Mouse (Mus musculus): ENCODE results near the gene Eif4e1b. TPM values are rescaled to one million over a fixed set of nuclear protein-coding genes. Genes with fewer than 3 reads are reported as not detected.

The Eif4e1b gene
- polyA plus RNA-seq, 1 experiment = not detected

- TF ChIP-seq GATA1 (IDR thresholded peaks at IDR 0.05; ENCODE audit: borderline replicate concordance, low read length) (no peak), FLI1 (IDR thresholded peaks at IDR 0.05; ENCODE audit: low read length) (no peak)
- H3K4me3 ChIP-seq (replicated peaks) = no peak overlapping the region
- H3K36me3 ChIP-seq (replicated peaks; ENCODE audit: low read length) = no peaks in the 10 kb centered on the region
- no peaks in the 10 kb centered on the region for H3K9me3 ChIP-seq
- H3K4me1 ChIP-seq = no peaks in the 10 kb centered on the region
- H3K27me3 ChIP-seq (replicated peaks) = peaks cover 24% of the 10 kb centered on the region
Measured at GRCm38 (mm10) chr13:54813381-54813780, 29.6 kb downstream of the Eif4e1b start.

GRCm38 (mm10) chr13:54818399-54819254 lies 34.8 kb downstream of the Eif4e1b start:
- TF ChIP-seq FLI1 (IDR thresholded peaks at IDR 0.05; ENCODE audit: low read length) = no peak
- H3K36me3 ChIP-seq (replicated peaks; ENCODE audit: low read length) = no peaks in the 10 kb centered on the region
- H3K9me3 ChIP-seq = no peaks in the 10 kb centered on the region
- H3K4me1 ChIP-seq = peaks cover 12% of the 10 kb centered on the region
- peaks cover 39% of the 10 kb centered on the region for H3K27me3 ChIP-seq (replicated peaks)
- no peak overlapping the region for H3K4me3 ChIP-seq (replicated peaks)

- Histone ChIP-seq H3K4me1 (peaks cover 16% of the 10 kb centered on the region), H3K4me3 (replicated peaks) (no peak overlapping the region), H3K27me3 (replicated peaks) (peaks cover 44% of the 10 kb centered on the region), H3K9me3 (no peaks in the 10 kb centered on the region), H3K36me3 (replicated peaks; ENCODE audit: low read length) (no peaks in the 10 kb centered on the region)
- no peak for TF ChIP-seq FLI1 (IDR thresholded peaks at IDR 0.05; ENCODE audit: low read length)
Measured at GRCm38 (mm10) chr13:54821106-54821505, 37.3 kb downstream of the Eif4e1b start.

- no peak for TF ChIP-seq GATA1 (IDR thresholded peaks at IDR 0.05; ENCODE audit: borderline replicate concordance, low read length)
- no peak for TF ChIP-seq FLI1 (IDR thresholded peaks at IDR 0.05; ENCODE audit: low read length)
- H3K4me3 ChIP-seq (replicated peaks) = no peak overlapping the region
- peaks cover 16% of the 10 kb centered on the region for H3K4me1 ChIP-seq
- peaks cover 44% of the 10 kb centered on the region for H3K27me3 ChIP-seq (replicated peaks)
- no peaks in the 10 kb centered on the region for H3K9me3 ChIP-seq
- no peaks in the 10 kb centered on the region for H3K36me3 ChIP-seq (replicated peaks; ENCODE audit: low read length)
Measured at GRCm38 (mm10) chr13:54821931-54822330, 38.1 kb downstream of the Eif4e1b start.

- TF ChIP-seq GATA1 (IDR thresholded peaks at IDR 0.05; ENCODE audit: borderline replicate concordance, low read length) (no peak), FLI1 (IDR thresholded peaks at IDR 0.05; ENCODE audit: low read length) (no peak)
Measured at GRCm38 (mm10) chr13:54824111-54824931, 40.5 kb downstream of the Eif4e1b start.

GRCm38 (mm10) chr13:54827992-54828391 lies 44.2 kb downstream of the Eif4e1b start:
- Histone ChIP-seq H3K36me3 (replicated peaks; ENCODE audit: low read length) (no peaks in the 10 kb centered on the region), H3K9me3 (no peaks in the 10 kb centered on the region), H3K4me3 (replicated peaks) (no peak overlapping the region), H3K4me1 (peaks cover 3% of the 10 kb centered on the region; the same call in 1 of the 2 replicates), H3K27me3 (replicated peaks) (peaks cover 28% of the 10 kb centered on the region)
- no peak for TF ChIP-seq FLI1 (IDR thresholded peaks at IDR 0.05; ENCODE audit: low read length)
- TF ChIP-seq GATA1 (IDR thresholded peaks at IDR 0.05; ENCODE audit: borderline replicate concordance, low read length) = no peak

More at GRCm38 (mm10) chr13:54824111-54824931, 40.5 kb downstream of the Eif4e1b start:
- H3K36me3 ChIP-seq (replicated peaks; ENCODE audit: low read length) = no peaks in the 10 kb centered on the region
- H3K4me3 ChIP-seq (replicated peaks) = peak overlapping the region; percentile 18
- H3K27me3 ChIP-seq (replicated peaks) = peaks cover 40% of the 10 kb centered on the region
- H3K9me3 ChIP-seq = no peaks in the 10 kb centered on the region
- peaks cover 16% of the 10 kb centered on the region for H3K4me1 ChIP-seq

- Histone ChIP-seq H3K4me3 (replicated peaks) (no peak overlapping the region), H3K36me3 (replicated peaks; ENCODE audit: low read length) (no peaks in the 10 kb centered on the region), H3K27me3 (replicated peaks) (peaks cover 26% of the 10 kb centered on the region), H3K9me3 (no peaks in the 10 kb centered on the region), H3K4me1 (peaks cover 3% of the 10 kb centered on the region; the same call in 1 of the 2 replicates)
- TF ChIP-seq FLI1 (IDR thresholded peaks at IDR 0.05; ENCODE audit: low read length) (no peak), GATA1 (IDR thresholded peaks at IDR 0.05; ENCODE audit: borderline replicate concordance, low read length) (no peak)
Measured at GRCm38 (mm10) chr13:54828508-54828907, 44.7 kb downstream of the Eif4e1b start.

GRCm38 (mm10) chr13:54829450-54829849 lies 45.7 kb downstream of the Eif4e1b start:
- peaks cover 18% of the 10 kb centered on the region for H3K27me3 ChIP-seq (replicated peaks)
- TF ChIP-seq GATA1 (IDR thresholded peaks at IDR 0.05; ENCODE audit: borderline replicate concordance, low read length) (no peak), FLI1 (IDR thresholded peaks at IDR 0.05; ENCODE audit: low read length) (no peak)
- H3K4me3 ChIP-seq (replicated peaks) = no peak overlapping the region
- H3K9me3 ChIP-seq = no peaks in the 10 kb centered on the region
- peaks cover 3% of the 10 kb centered on the region; the same call in 1 of the 2 replicates for H3K4me1 ChIP-seq
- no peaks in the 10 kb centered on the region for H3K36me3 ChIP-seq (replicated peaks; ENCODE audit: low read length)

GRCm38 (mm10) chr13:54836351-54837030 lies 52.7 kb downstream of the Eif4e1b start:
- Histone ChIP-seq H3K36me3 (replicated peaks; ENCODE audit: low read length) (no peaks in the 10 kb centered on the region), H3K27me3 (replicated peaks) (peaks cover 16% of the 10 kb centered on the region), H3K4me3 (replicated peaks) (no peak overlapping the region), H3K4me1 (0 out of 2 replicates have a peak, but pooled peaks cover 3% of the 10 kb centered on the region), H3K9me3 (peaks cover 6% of the 10 kb centered on the region)
- TF ChIP-seq GATA1 (IDR thresholded peaks at IDR 0.05; ENCODE audit: borderline replicate concordance, low read length) = no peak
- no peak for TF ChIP-seq FLI1 (IDR thresholded peaks at IDR 0.05; ENCODE audit: low read length)

Data from megakaryocyte, embryonic 14.5 days (primary cell).